Mouse (Mus musculus) forebrain, embryonic 13.5 days (tissue): Measurements from ENCODE around the gene Pbld2. TPM values are rescaled to one million over a fixed set of nuclear protein-coding genes. Genes with fewer than 3 reads are reported as not detected.

Source experiments
- ATAC-seq: fragments of 200-750 bp; cut with Nextera tagmentation; 2 replicates; pipeline ENCODE4 v1.8.0; 2017
- H3K27ac ChIP-seq: fragments of 300-500 bp; sonication (generic); 2 replicates; pipeline ENCODE4 v1.5.1; 2015; ENCODE audit warnings: inconsistent platforms, mild to moderate bottlenecking, moderate library complexity
- H3K27me3 ChIP-seq: fragments of 300-500 bp; sonication (generic); 2 replicates; pipeline ENCODE4 v1.6.1; 2015; ENCODE audit warnings: mild to moderate bottlenecking, inconsistent platforms
- H3K36me3 ChIP-seq: fragments of 300-500 bp; sonication (generic); 2 replicates; pipeline ENCODE4 v1.6.1; 2015; ENCODE audit warnings: mild to moderate bottlenecking, inconsistent platforms; ENCODE audit not compliant: poor library complexity, severe bottlenecking
- H3K4me1 ChIP-seq: fragments of 300-500 bp; sonication (generic); 2 replicates; pipeline ENCODE4 v1.6.1; 2015; ENCODE audit warnings: inconsistent platforms
- H3K4me2 ChIP-seq: fragments of 300-500 bp; sonication (generic); 2 replicates; pipeline ENCODE4 v1.6.1; 2015; ENCODE audit warnings: inconsistent platforms, mild to moderate bottlenecking, moderate library complexity
- H3K4me3 ChIP-seq: fragments of 300-500 bp; sonication (generic); 2 replicates; pipeline ENCODE4 v1.5.1; 2015; ENCODE audit warnings: mild to moderate bottlenecking, inconsistent platforms
- H3K9ac ChIP-seq: fragments of 300-500 bp; sonication (generic); 2 replicates; pipeline ENCODE4 v1.6.1; 2015; ENCODE audit warnings: mild to moderate bottlenecking, inconsistent platforms
- H3K9me3 ChIP-seq: fragments of 300-500 bp; sonication (generic); replicated peaks from 2 replicates; pipeline ENCODE4 v1.6.1; 2016; ENCODE audit warnings: inconsistent platforms
- WGBS: fragments of 180-500 bp; shearing (Covaris S2); methylation state at CpG from one replicate; pipeline ENCODE4 v1.1.7; 2015; 5-methylcytosine and 5-hydroxymethylcytosine counted together
- polyA plus RNA-seq: library from polyadenylated mRNA; unstranded; fragments of >200 nt; fragmentation: Nextera tagmentation; extraction: Ambion mirVana; gene quantifications from 2 replicates; pipeline ENCODE4 v1.2.1, GENCODE M21; 2015

Pbld2 gene
- polyA plus RNA-seq, 1 experiment from 2014 or later: 0.83 TPM

DNA sequence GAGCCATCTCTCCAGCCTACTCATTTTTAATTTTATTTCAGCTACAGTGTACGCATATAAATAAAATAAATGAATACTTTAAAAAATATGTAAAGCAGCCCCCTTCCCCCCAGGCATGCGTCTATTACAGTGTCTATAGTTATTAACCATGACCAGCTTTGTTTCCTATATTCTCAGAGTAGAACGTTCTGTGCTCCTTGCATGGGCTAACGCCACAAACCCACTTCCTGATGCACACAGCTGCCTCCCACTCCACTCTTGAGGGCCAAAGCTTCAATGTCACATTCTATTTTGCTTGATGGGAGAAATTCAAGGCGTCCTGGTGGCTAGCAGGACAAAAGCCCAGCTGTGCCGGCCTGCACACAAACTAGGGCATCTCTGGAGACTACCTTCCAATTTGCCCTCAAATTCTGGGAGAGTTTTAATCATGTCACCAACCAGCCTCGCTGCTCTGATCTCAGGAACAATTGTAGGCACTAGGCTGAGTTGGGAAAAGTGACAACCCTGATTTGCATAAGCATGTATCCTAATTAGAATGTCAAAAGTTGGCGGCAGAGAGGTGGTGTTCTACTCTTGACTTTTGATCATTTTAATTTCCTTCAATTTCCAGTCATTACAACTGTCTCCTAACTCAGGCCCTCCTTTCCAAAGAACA lies 65.1 kb downstream of the Pbld2 start:
- H3K4me1 ChIP-seq: peaks cover 17% of the 10 kb centered on the region
- peak overlapping the region; percentile 63 for H3K4me2 ChIP-seq
- peak overlapping the region; percentile 26 for H3K4me3 ChIP-seq
- no peaks in the 10 kb centered on the region for H3K27me3 ChIP-seq
- no peak overlapping the region for H3K27ac ChIP-seq
- 24% methylated on average over 8 of the region's 8 CpGs for WGBS
- H3K9ac ChIP-seq: 0 out of 2 replicates have a peak overlapping the region, but pooled peaks have one; percentile 41
- no peak for ATAC-seq
- no peaks in the 10 kb centered on the region for H3K36me3 ChIP-seq
- no peaks in the 10 kb centered on the region for H3K9me3 ChIP-seq

DNA sequence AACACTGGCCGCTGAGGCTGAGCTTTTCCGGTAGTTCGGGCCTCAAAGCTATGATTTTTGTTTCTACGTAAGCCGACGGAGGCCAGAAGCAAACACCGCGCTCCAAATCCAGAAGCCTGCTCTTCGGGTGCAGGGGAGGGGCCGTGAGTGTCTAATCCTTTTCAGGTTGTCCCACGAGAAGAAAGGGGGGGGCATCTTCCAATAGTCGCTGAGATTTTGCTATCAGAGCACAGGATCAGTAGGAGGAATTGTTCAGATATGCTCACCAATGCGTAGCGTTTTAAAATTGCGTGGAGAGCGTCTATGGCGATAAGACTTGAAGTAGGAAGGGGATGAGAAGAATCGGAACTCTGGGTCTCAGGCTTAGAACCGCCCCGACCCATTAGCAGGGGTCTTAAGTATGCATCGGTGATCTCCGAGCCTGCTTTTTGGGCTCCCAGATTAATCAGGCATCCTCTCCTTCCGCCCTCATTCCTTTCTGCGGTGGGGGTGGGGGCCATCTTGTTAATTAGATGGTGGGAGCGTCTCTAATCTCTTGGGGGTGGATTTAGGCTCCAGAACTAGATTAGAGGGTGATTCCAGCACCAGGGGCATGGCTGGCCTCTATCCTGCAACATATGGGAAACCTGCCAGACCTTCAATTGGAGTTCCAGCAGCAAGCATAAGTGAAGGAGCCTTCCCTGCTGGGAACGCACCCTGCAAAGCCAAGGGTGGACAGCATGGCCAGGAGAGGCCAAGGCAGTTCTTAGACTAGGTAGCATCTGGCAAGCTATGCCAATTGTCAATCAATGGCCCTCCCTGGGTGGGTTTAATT lies 65.8 kb downstream of the Pbld2 start:
- H3K9me3 ChIP-seq: no peaks in the 10 kb centered on the region
- H3K36me3 ChIP-seq: no peaks in the 10 kb centered on the region
- H3K4me3 ChIP-seq: peak overlapping the region; percentile 26
- no peak; the same call in 1 of the 2 replicates for ATAC-seq
- H3K9ac ChIP-seq: peak overlapping the region; percentile 41; the same call in 1 of the 2 replicates
- WGBS: 3% methylated on average over 26 of the region's 26 CpGs
- peak overlapping the region; percentile 63 for H3K4me2 ChIP-seq
- no peaks in the 10 kb centered on the region for H3K27me3 ChIP-seq
- H3K4me1 ChIP-seq: peaks cover 17% of the 10 kb centered on the region
- no peak overlapping the region for H3K27ac ChIP-seq

- no peaks in the 10 kb centered on the region for H3K36me3 ChIP-seq
- 85% methylated on average over 7 of the region's 7 CpGs for WGBS
- H3K27ac ChIP-seq: no peak overlapping the region
- no peak overlapping the region for H3K4me2 ChIP-seq
- H3K9ac ChIP-seq: no peak overlapping the region
- no peaks in the 10 kb centered on the region for H3K27me3 ChIP-seq
- no peaks in the 10 kb centered on the region for H3K9me3 ChIP-seq
- no peak for ATAC-seq
- H3K4me1 ChIP-seq: peaks cover 17% of the 10 kb centered on the region
- no peak overlapping the region for H3K4me3 ChIP-seq
Observed at GRCm38 (mm10) chr10:63091915-63092314, 67.8 kb downstream of the Pbld2 start.

DNA sequence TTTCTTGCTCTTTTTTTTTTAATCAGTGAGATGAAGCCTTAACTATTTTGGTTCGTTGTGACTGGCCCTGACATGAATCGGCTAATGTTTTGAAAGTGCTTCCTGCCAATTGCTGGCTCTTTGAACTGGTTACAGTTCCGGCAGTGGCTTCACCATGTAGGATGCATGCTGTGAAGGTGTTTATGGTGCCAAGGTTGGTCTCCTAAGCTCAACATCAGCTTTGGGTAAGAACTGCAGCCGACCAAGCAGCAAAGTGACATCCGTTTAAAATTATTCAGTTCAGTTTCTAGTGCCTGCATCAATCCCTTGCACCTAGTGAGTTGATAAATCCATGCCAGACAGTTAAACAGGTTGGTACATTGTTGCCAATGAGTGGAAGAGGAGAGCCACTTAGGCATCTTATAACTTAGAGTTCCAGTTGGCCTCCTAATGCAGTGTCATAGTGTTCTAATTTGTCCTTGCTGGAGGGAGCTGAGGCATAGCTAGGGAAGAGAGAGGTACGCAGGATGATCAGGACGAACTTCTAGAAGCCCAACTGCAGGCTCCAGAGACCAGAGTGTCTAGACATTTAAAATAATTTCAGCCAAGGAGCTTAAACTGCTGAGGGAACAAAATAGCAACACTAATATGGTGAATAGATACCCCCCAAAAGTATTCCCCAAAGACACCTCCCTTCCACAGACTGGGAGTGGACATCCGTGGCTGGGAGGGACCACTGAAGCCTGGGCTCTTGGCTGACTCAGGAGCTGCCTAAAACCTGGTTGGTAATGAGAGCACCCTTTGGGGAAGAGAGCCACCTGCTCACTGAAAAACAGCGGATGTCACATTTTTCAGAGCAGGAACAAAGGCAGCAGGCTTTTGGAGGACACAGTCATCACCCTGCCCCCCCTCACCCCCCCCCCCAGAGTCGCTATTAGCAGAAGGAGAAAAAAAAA lies 68.8 kb downstream of the Pbld2 start:
- H3K9ac ChIP-seq: no peak overlapping the region

DNA sequence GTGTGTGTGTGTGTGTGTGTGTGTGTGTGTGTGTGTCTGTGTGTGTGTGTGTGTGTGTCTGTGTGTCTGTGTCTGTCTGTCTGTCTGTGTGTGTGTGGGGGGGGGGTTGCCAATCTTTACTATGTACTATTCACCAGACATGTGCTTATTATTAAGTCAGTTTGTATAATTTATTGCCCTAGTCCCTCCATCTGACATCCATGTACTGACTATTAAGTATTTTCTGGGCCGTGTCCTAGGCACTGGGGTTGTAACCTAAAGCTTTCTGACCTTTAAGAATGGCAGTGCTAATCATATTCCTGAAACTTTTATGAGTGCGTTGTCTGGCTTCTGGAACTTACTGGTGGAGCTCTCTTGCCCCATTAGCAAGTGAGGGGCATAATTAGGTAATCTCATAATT lies 72.6 kb downstream of the Pbld2 start:
- no peak for ATAC-seq
- Histone ChIP-seq H3K4me3 (no peak overlapping the region), H3K4me2 (no peak overlapping the region), H3K9me3 (no peaks in the 10 kb centered on the region), H3K4me1 (peaks cover 15% of the 10 kb centered on the region; the same call in 1 of the 2 replicates), H3K36me3 (no peaks in the 10 kb centered on the region), H3K27ac (no peak overlapping the region), H3K9ac (no peak overlapping the region), H3K27me3 (peaks cover 9% of the 10 kb centered on the region; the same call in 1 of the 2 replicates)
- 72% methylated on average over 2 of the region's 2 CpGs for WGBS

More for the DNA sequence above, 68.8 kb downstream of the Pbld2 start:
- no peaks in the 10 kb centered on the region for H3K9me3 ChIP-seq
- no peaks in the 10 kb centered on the region for H3K36me3 ChIP-seq
- H3K27ac ChIP-seq: no peak overlapping the region
- no peak overlapping the region for H3K4me3 ChIP-seq
- H3K27me3 ChIP-seq: no peaks in the 10 kb centered on the region
- peaks cover 17% of the 10 kb centered on the region for H3K4me1 ChIP-seq
- WGBS: 75% methylated on average over 9 of the region's 10 CpGs
- no peak overlapping the region for H3K4me2 ChIP-seq
- ATAC-seq: no peak

DNA sequence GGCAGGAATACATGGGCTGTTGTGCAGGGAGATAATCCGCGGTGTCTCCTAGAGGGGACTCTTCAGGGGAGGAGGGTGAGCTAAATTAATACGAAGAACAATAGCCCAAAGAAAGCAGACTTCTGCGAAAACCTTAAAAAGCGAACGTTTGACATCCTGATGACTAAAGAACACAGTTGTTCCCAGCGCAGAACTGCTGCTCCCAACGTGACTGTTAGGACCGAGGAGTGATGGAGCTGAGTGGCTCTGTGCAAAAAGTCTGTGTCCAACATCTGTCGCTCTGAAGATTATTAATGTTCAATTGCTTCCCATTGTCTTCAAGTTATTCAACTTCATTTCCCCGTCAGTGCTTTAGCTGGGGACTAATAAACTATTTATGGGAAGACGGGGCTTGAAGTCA lies 74.1 kb downstream of the Pbld2 start:
- H3K36me3 ChIP-seq: no peaks in the 10 kb centered on the region
- ATAC-seq: no peak
- H3K9ac ChIP-seq: no peak overlapping the region
- H3K9me3 ChIP-seq: no peaks in the 10 kb centered on the region
- no peak overlapping the region for H3K4me2 ChIP-seq
- no peak overlapping the region for H3K27ac ChIP-seq
- peaks cover 15% of the 10 kb centered on the region; the same call in 1 of the 2 replicates for H3K4me1 ChIP-seq
- H3K4me3 ChIP-seq: no peak overlapping the region
- WGBS: 52% methylated on average over 12 of the region's 12 CpGs
- H3K27me3 ChIP-seq: peaks cover 9% of the 10 kb centered on the region; the same call in 1 of the 2 replicates

- no peaks in the 10 kb centered on the region for H3K36me3 ChIP-seq
- H3K27ac ChIP-seq: no peak within 1 kb of the TSS
- peak within 1 kb of the TSS; percentile 73 for H3K9ac ChIP-seq
- peaks cover 15% of the 10 kb centered on the region; the same call in 1 of the 2 replicates for H3K4me1 ChIP-seq
- H3K9me3 ChIP-seq: no peaks in the 10 kb centered on the region
- H3K4me2 ChIP-seq: peak within 1 kb of the TSS; percentile 96
- peaks cover 9% of the 10 kb centered on the region; the same call in 1 of the 2 replicates for H3K27me3 ChIP-seq
- ATAC-seq: 0 out of 2 replicates have a peak, but pooled peaks have one; percentile 23
- peak within 1 kb of the TSS; percentile 64 for H3K4me3 ChIP-seq
- 5% methylated on average over 16 of the region's 16 CpGs for whole genome bisulfite sequencing
Observed at GRCm38 (mm10) chr10:63099521-63099920, 75.4 kb downstream of the Pbld2 start, which contains the start of gene Atoh7. Gene Atoh7 (plus strand): TSS chr10:63099651.

- H3K27ac ChIP-seq: no peak overlapping the region
- peak overlapping the region; percentile 73 for H3K9ac ChIP-seq
- H3K27me3 ChIP-seq: peaks cover 9% of the 10 kb centered on the region; the same call in 1 of the 2 replicates
- 0% methylated on average over 56 of the region's 62 CpGs for WGBS
- H3K4me2 ChIP-seq: peak overlapping the region; percentile 96
- no peaks in the 10 kb centered on the region for H3K36me3 ChIP-seq
- no peaks in the 10 kb centered on the region for H3K9me3 ChIP-seq
- H3K4me1 ChIP-seq: peaks cover 15% of the 10 kb centered on the region; the same call in 1 of the 2 replicates
- peak; percentile 93 for ATAC-seq
- H3K4me3 ChIP-seq: peak overlapping the region; percentile 64
Observed at GRCm38 (mm10) chr10:63099941-63100562, 75.9 kb downstream of the Pbld2 start.

DNA sequence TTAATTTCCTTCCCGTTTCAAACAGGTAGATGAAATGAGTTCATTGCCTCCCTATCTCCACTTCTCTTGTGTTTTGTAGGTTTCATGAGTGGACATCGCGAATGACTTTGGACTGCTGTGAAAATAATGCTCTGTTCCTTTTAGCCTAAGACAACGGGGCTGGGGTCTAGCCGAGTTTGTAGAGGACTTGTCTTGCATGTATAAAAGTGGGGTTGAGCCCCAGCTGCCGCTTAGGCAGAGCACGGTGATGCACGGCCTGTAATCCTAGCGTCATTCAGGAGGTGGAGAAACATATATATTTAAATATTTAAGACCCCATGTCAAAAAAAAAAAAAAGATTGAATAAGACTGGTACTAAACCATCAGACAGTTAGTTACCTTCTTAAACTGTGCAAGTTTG lies 76.5 kb downstream of the Pbld2 start:
- H3K27me3 ChIP-seq: peaks cover 9% of the 10 kb centered on the region; the same call in 1 of the 2 replicates
- 9% methylated on average over 9 of the region's 9 CpGs for WGBS
- peaks cover 15% of the 10 kb centered on the region; the same call in 1 of the 2 replicates for H3K4me1 ChIP-seq
- H3K4me3 ChIP-seq: peak overlapping the region; percentile 64
- 0 out of 2 replicates have a peak, but pooled peaks have one; percentile 39 for ATAC-seq
- peak overlapping the region; percentile 96 for H3K4me2 ChIP-seq
- H3K27ac ChIP-seq: no peak overlapping the region
- no peaks in the 10 kb centered on the region for H3K9me3 ChIP-seq
- peak overlapping the region; percentile 73 for H3K9ac ChIP-seq
- H3K36me3 ChIP-seq: no peaks in the 10 kb centered on the region
